Mouse (Mus musculus) lung, adult 2 months (tissue): ENCODE results near the gene Gramd1b. TPM values are rescaled to one million over a fixed set of nuclear protein-coding genes. Genes with fewer than 3 reads are reported as not detected.

ENCODE experiments used
- DNase-seq: peaks from one replicate; pipeline ENCODE4 v3.0.0; 2022
- H3K4me1 ChIP-seq: fragments of 200-500 bp; 2 replicates; pipeline ENCODE4 v1.6.1; 2011; ENCODE audit warnings: low read length; ENCODE audit not compliant: control insufficient read depth, insufficient read depth
- H3K4me3 ChIP-seq: fragments of 200-500 bp; replicated peaks from 2 replicates; pipeline ENCODE3; 2011; ENCODE audit warnings: low read depth, mild to moderate bottlenecking, control low read depth, low read length; ENCODE audit errors: extremely low read depth
- CTCF ChIP-seq: fragments of 200-500 bp; IDR thresholded peaks from 2 replicates; pipeline ENCODE4 v1.5.1; 2011; ENCODE audit warnings: mild to moderate bottlenecking, low read length, control low read depth; ENCODE audit not compliant: insufficient read depth
- POLR2A ChIP-seq: fragments of 200-500 bp; IDR thresholded peaks from 2 replicates; pipeline ENCODE4 v1.6.1; 2011; ENCODE audit warnings: low read depth, mild to moderate bottlenecking, control low read depth, low read length, borderline replicate concordance; ENCODE audit errors: extremely low read depth
- WGBS: fragments of 180-500 bp; shearing (Covaris S2); methylation state at CpG from one replicate; pipeline ENCODE4 v1.1.7; 2018; 5-methylcytosine and 5-hydroxymethylcytosine counted together
- polyA plus RNA-seq: library from polyadenylated mRNA; depleted of rRNA; stranded (reverse); fragments of >200 nt; gene quantifications from 2 replicates; pipeline ENCODE4 v1.2.3, GENCODE M21; 2012

Gramd1b gene
- polyA plus RNA-seq, 1 experiment: 19.0 TPM

DNA sequence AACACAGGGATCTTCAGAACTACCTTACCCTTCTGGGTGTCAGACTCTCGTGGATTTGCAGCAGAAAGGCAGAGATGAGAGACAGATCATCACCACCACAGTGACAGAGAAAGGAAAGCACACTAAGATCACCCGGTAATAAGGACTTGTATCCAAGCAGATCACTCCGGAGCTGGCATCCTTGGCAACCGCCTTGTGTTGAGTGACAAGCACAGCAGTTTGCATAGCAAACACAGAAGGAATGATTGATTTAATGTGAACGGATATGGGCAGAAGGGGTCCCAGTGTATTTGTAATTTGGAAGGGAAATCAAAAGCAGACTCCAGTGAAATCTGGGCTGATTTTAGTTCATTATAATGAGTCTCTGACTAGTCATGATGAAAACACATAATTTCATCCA, 97.9 kb downstream of the Gramd1b start:
- no peak for DNase-seq
- no peak overlapping the region for H3K4me3 ChIP-seq
- TF ChIP-seq POLR2A (no peak), CTCF (no peak)
- WGBS: 84% methylated on average over 5 of the region's 5 CpGs
- H3K4me1 ChIP-seq: no peaks in the 10 kb centered on the region

DNA sequence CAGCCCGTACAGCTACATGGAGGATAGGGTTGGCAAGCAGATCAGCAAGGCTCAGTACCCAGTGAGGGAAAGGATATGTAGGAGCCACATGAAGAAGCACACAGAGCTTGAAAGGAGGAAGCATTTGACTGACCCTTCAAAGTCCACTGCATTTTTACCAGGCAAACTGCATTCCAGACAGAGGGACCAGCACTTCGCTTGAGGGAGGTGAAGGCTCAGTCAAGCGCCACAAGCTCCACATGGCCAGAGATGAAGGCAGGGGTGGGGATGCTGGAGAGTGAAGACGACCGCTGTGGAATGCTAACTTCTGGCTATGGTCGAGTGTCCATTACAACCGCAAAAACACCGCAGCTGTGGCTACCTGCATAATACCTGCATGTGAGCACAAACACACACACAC, 100.2 kb downstream of the Gramd1b start:
- DNase-seq: no peak
- no peak for TF ChIP-seq CTCF
- TF ChIP-seq POLR2A: no peak
- 82% methylated on average over 8 of the region's 8 CpGs for WGBS
- Histone ChIP-seq H3K4me3 (no peak overlapping the region), H3K4me1 (peaks cover 4% of the 10 kb centered on the region; the same call in 1 of the 2 replicates)

DNA sequence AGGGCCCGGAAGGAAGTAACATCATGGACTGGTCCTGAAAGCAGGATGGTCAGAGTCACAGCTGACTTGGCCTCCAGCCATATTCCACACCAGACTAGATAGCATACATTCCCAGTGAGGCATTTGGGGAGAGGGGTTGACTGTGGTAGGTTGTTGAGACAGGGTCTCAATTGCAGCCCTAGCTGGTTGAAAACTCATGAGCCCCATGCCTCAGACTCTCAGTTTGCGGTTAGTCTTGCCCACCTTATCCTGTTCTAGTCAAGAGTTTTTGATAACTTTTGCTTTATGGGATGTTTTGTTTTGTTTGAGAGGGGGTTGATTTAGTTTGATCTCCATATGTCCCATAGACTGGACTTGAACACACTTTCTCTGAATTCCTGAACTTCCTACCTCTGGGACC, 103.5 kb downstream of the Gramd1b start:
- 93% methylated on average over 2 of the region's 2 CpGs for WGBS
- H3K4me3 ChIP-seq: no peak overlapping the region
- no peak for TF ChIP-seq CTCF
- DNase-seq: no peak
- peaks cover 4% of the 10 kb centered on the region; the same call in 1 of the 2 replicates for H3K4me1 ChIP-seq

DNA sequence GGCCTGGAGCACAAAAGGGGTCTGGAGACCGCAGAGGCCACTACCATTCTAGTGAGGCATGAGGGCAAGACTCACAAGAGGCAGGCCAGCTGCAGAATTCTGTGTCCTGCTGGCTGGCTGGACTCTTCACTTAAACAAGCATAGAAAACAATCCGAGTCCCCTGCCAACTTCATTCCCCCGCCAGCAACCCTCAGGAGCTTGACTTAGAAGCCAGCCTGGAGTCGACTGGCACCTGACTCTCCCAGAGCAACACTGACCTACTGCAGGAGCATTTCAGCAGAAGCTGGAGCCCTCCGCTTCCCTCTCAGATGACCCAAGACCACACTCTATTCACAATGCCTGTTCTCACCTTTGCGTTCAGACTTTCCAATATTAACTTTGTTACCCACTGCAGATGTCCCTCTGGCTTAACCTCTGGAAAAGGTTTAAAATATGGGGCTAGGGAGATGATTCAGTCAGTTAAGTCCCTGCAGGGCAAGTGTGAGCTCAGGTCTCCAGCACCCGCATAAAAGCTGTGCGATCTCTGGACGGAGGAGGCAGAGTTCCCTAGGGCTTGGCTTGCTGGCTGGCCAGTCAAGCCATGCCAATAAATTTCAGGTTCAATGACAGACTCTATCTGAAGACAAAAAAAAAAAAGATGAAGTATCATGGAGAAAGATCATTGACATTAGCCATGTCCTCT, 104.8 kb downstream of the Gramd1b start:
- TF ChIP-seq POLR2A (no peak), CTCF (no peak)
- WGBS: 77% methylated on average over 9 of the region's 9 CpGs
- DNase-seq: no peak
- H3K4me1 ChIP-seq: peaks cover 7% of the 10 kb centered on the region; the same call in 1 of the 2 replicates
- H3K4me3 ChIP-seq: no peak overlapping the region

DNA sequence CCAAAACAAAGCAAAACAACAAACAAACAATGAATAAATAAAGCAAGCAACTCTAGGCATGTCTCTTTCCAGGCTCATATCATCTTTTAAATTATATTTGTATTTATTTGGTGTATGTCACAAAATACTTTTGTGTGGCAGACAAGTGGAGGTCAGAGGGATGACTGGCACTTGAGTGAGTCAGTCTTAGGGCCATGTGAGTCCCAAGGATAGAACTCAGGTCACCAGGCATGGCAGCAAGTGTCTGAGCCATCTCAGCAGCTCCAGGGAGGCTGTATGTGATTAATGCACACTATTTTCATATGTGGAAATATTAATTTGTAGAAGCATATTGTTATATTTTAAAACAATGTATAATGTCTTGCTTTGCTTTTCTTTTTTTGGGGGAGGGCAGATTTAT, 106.3 kb downstream of the Gramd1b start:
- H3K4me3 ChIP-seq: no peak overlapping the region
- DNase-seq: no peak
- TF ChIP-seq CTCF (no peak), POLR2A (no peak)
- peaks cover 7% of the 10 kb centered on the region; the same call in 1 of the 2 replicates for H3K4me1 ChIP-seq

DNA sequence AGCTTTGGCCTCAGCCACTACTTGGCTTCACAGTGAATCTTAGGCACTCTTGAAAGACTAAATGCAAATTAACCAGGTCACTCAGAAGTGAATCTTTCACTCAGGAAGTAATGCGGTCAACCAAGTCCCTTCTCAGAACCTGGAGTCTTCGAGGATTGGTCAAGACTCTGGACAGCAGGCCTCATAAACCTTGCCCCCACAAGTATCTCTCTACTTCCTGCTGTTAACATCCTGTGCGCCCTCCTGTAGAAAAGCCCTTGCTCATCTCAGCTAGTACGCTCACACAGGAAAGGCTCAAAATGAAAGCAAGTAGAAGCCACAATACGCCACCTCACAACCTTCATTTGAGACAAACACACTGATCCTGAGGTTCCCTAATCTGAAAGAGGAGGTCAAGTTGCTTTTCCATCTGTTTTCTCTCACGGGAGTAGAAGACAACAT, 107.7 kb downstream of the Gramd1b start:
- DNase-seq: no peak
- WGBS: 53% methylated on average over 6 of the region's 6 CpGs
- Histone ChIP-seq H3K4me1 (peaks cover 7% of the 10 kb centered on the region; the same call in 1 of the 2 replicates), H3K4me3 (no peak overlapping the region)
- TF ChIP-seq CTCF (no peak), POLR2A (no peak)

DNA sequence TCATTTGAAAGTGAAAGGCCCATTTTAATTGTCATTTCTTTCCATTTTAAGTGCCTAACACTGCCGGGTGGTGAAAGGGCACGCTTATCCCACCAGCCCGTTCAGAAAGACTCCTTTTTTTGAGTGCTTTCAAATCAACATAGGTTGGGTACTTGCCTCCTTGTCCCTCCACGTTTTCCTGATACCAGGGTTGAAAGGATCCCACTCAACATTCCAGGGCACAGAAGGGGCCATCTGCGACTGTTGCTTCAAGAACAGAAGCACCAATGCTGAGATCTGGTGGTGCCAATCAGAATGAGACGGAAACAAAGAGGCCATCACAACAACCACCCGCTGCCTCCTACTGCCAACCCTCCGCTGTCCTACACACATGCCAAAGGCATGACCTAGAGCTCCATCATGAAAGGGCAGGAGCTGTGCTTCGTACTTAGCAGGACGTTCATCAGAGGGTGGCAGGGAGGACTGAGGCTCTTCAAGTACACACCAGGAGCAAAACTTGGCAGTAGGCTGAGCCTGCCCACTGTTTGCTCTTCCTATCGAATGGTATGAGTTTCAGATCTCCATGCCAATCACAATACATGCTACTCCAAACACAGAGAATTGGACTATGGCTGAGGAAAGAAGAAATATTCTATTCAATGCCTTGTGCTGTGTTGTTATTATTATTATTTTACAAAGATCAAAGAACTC, 108.7 kb downstream of the Gramd1b start:
- WGBS: 61% methylated on average over 11 of the region's 11 CpGs

DNA sequence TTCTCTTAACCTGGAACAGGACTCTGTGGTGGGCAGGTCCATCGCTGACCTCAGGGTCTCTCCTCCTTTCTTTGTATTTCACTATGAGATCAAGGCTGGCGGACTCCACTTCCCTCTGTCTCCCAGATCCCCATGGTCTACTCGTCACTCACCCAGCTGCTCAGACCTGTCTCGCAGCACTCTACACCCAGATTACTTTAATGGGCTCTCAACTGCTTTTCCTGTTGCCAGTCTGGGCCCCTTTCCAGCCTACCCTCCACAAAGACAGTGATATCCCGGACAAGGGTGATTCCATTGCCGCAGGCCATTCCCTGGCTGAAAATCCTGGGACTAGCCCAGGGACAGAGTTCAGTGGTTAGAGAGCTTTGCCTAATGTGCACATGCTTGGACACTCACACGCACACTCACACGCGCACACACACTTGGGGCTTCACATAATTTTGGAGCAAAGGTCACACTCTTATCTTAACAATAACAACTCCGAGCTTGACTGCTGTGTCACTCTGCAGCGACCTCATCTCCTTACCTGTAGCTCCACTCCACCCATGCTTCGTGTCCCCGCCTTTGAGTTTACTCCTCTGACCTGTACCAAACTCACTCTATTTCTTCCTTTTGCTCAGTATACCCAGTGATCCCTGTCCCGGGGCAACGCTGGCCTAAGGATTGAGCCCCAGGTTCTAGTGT, 110.4 kb downstream of the Gramd1b start:
- H3K4me3 ChIP-seq: no peak overlapping the region
- TF ChIP-seq POLR2A (no peak), CTCF (no peak)
- peaks cover 3% of the 10 kb centered on the region; the same call in 1 of the 2 replicates for H3K4me1 ChIP-seq
- WGBS: 63% methylated on average over 15 of the region's 15 CpGs
- DNase-seq: peak; percentile 37

More for the DNA sequence above, 108.7 kb downstream of the Gramd1b start:
- DNase-seq: no peak
- TF ChIP-seq POLR2A (no peak; the same call in 1 of the 2 replicates), CTCF (no peak)
- peaks cover 7% of the 10 kb centered on the region; the same call in 1 of the 2 replicates for H3K4me1 ChIP-seq
- H3K4me3 ChIP-seq: no peak overlapping the region

DNA sequence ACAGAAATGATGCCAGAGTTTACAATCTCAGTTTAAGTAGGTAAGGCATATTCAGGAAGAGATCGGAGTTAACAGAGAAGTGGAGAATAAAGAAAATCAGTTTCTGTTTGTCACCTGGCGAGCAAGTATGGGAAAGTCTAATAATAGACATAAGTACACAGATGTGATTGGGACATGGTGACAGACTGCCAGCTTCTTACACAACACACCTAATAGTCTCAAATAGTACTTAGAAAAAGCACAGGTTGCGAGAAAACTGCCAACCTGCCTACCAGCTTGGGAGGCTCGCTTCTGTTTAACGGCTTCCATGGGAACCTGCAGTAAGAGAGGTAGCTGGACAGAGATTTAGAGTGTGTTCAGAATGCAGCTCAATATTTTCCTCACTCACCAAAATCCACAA, 112.4 kb downstream of the Gramd1b start:
- 69% methylated on average over 5 of the region's 5 CpGs for WGBS
- no peak for DNase-seq
- Histone ChIP-seq H3K4me3 (no peak overlapping the region), H3K4me1 (peaks cover 6% of the 10 kb centered on the region; the same call in 1 of the 2 replicates)
- no peak for TF ChIP-seq POLR2A
- TF ChIP-seq CTCF: no peak
